Mouse (Mus musculus): ENCODE data around the gene Sh3bgrl3.

GRCm38 (mm10) chr4:134102742-134103119 lies 25.9 kb downstream of the Sh3bgrl3 start:
- no peak for TF ChIP-seq TCF12 (IDR thresholded peaks at IDR 0.05; ENCODE audit: insufficient read depth, poor library complexity, severe bottlenecking)
- no peak for TF ChIP-seq POLR2AphosphoS2 (IDR thresholded peaks at IDR 0.05; ENCODE audit: insufficient read length, low read depth)
- no peak for TF ChIP-seq MAX (IDR thresholded peaks at IDR 0.05; ENCODE audit: low read depth)
- no peak for TF ChIP-seq POLR2A (IDR thresholded peaks at IDR 0.05; ENCODE audit: insufficient read length, low read depth)
- no peak for TF ChIP-seq MYOG (IDR thresholded peaks at IDR 0.05; ENCODE audit: control insufficient read depth in 1 of 3, insufficient read depth in 1 of 3, insufficient read length in 2 of 3, low read depth in 2 of 3)
- no peak for TF ChIP-seq CEBPB (IDR thresholded peaks at IDR 0.05; ENCODE audit: insufficient read depth, poor library complexity, severe bottlenecking)
- TF ChIP-seq MYOD1 (IDR thresholded peaks at IDR 0.05; ENCODE audit: control insufficient read depth in 1 of 3, insufficient read length in 2 of 3, low read depth in 2 of 3) = no peak
- TF ChIP-seq E2F4 (IDR thresholded peaks at IDR 0.05; ENCODE audit: insufficient read depth) = no peak
- no peak for TF ChIP-seq USF1 (IDR thresholded peaks at IDR 0.05; ENCODE audit: low read depth)
- no peak for TF ChIP-seq REST (IDR thresholded peaks at IDR 0.05; ENCODE audit: insufficient read depth, insufficient read length)
- TF ChIP-seq SRF (IDR thresholded peaks at IDR 0.05; ENCODE audit: control insufficient read depth, insufficient read length, low read depth) = no peak
- TF ChIP-seq TCF3 (IDR thresholded peaks at IDR 0.05; ENCODE audit: insufficient read length, low read depth) = no peak

Data from myocyte (in vitro differentiated cells).